Mouse (Mus musculus): Measurements from ENCODE around the gene Pole4. TPM values are rescaled to one million over a fixed set of nuclear protein-coding genes. Genes with fewer than 3 reads are reported as not detected.

Gene Pole4
- polyA plus RNA-seq, 1 experiment: 46.6 TPM

DNA sequence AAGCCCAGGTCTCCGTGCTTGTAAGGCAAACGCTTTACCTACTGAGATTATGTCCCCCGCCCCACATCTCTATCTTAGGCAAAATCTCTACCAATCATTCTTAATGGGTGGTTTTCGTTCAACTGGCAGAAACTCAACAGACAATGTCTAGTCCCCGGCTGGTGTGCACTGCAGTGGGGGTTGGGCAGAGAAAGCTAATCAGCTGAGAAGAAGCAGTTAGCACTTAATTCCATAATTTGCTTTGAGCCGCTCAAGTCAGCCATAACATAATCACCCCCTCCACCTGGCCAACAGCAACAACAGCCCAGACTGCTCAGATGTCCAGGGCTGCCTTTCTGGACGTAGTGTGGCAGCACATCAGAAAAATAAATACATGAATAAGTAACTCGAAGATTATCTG lies 100.4 kb downstream of the Pole4 start:
- TF ChIP-seq CTCF (IDR thresholded peaks at IDR 0.05; ENCODE audit: borderline replicate concordance, extremely low read depth, insufficient read depth, insufficient read length) (no peak), POLR2A (IDR thresholded peaks at IDR 0.05; ENCODE audit: borderline replicate concordance, extremely low read depth, insufficient read depth, insufficient read length, poor library complexity, severe bottlenecking) (no peak)
- DNase-seq (ENCODE audit: low read depth): peak; percentile 70

DNA sequence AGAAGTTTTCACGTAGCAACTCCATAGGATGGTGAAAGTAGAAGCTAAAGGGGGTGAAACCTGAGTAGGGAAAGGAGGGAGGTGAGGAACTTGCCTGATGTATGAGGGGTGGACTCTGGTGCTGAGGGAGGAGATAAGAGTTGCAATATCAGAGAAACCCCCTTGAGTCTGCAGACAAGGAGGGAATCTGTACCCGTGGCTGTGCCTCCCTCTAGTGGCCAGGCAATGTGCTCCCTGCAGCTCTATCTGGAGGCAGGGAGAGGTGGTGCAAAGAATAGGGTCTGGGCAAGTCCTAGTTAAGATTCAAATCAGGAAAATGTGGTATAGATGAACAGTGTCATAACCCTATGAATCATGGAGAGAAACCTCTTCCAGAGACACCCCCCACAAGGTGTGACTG lies 101.5 kb downstream of the Pole4 start:
- TF ChIP-seq CTCF (IDR thresholded peaks at IDR 0.05; ENCODE audit: borderline replicate concordance, extremely low read depth, insufficient read depth, insufficient read length) (peak; percentile 72), POLR2A (IDR thresholded peaks at IDR 0.05; ENCODE audit: borderline replicate concordance, extremely low read depth, insufficient read depth, insufficient read length, poor library complexity, severe bottlenecking) (no peak)
- peak; percentile 74 for DNase-seq (ENCODE audit: low read depth)

DNA sequence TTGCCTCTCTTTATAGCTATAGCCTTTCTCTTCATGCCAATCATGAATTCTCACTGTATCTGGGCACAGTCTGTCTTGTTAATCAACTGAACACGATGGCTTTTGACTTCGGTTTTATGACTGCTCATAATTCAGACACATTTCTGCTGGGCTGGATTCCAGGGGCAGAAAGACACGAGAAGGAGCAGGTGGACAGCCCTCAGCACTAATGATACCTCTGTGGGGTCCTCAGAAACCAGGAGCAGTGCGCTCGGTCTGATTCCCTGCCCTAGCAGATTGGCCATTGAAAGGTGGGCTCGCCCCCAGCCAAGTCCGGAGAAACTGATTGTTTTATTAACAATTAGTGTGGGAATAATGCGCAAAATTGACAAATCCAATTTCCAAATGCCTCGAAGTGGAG lies 101.9 kb downstream of the Pole4 start:
- TF ChIP-seq CTCF (IDR thresholded peaks at IDR 0.05; ENCODE audit: borderline replicate concordance, extremely low read depth, insufficient read depth, insufficient read length) (no peak), POLR2A (IDR thresholded peaks at IDR 0.05; ENCODE audit: borderline replicate concordance, extremely low read depth, insufficient read depth, insufficient read length, poor library complexity, severe bottlenecking) (no peak)
- no peak for DNase-seq (ENCODE audit: low read depth)

GRCm38 (mm10) chr6:82595461-82596090 lies 109.6 kb downstream of the Pole4 start:
- peak; percentile 75 for DNase-seq (ENCODE audit: low read depth)
- TF ChIP-seq CTCF (IDR thresholded peaks at IDR 0.05; ENCODE audit: borderline replicate concordance, extremely low read depth, insufficient read depth, insufficient read length): no peak
- TF ChIP-seq POLR2A (IDR thresholded peaks at IDR 0.05; ENCODE audit: borderline replicate concordance, extremely low read depth, insufficient read depth, insufficient read length, poor library complexity, severe bottlenecking): no peak

DNA sequence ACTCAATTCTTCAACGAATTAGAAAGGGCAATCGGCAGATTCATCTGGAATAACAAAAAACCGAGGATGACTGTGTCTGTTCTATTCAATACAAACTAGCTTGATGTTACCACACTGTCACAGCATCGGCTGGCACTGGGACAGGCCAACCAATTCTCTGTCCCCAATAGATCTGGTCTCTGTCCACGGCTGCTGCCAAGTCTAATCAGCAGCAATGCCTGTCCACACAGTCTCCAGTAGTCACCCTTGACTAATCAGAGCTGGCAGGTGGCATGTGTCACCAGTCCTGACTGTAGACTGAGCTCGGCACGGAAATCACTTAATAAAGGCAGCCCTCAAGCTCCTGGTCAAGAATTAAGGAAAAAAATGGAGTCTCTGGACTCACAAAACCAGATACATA lies 115.8 kb downstream of the Pole4 start:
- TF ChIP-seq POLR2A (IDR thresholded peaks at IDR 0.05; ENCODE audit: borderline replicate concordance, extremely low read depth, insufficient read depth, insufficient read length, poor library complexity, severe bottlenecking) (no peak), CTCF (IDR thresholded peaks at IDR 0.05; ENCODE audit: borderline replicate concordance, extremely low read depth, insufficient read depth, insufficient read length) (no peak)
- DNase-seq (ENCODE audit: low read depth): peak; percentile 35

GRCm38 (mm10) chr6:82585396-82585795 lies 119.8 kb downstream of the Pole4 start:
- peak; percentile 13 for DNase-seq (ENCODE audit: low read depth)
- no peak for TF ChIP-seq CTCF (IDR thresholded peaks at IDR 0.05; ENCODE audit: borderline replicate concordance, extremely low read depth, insufficient read depth, insufficient read length)

DNA sequence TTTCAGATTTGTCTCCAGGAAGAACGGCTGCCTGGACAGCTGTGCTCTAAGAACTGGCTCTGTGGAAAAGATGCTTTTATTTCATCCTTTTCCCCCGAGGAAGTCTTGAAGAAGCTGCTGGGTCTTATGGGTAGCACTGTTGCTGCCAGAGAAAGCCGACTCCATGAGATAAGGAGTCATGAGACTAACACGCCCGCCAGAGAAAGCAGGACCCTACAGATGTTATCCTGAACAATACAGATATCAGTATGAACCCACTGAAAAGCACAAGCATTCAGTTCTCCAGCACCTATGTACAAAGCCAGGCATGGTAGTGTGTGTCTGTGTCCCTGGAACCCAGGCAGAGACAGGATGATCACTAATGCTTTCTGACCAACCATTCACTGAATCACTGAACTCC lies 129.7 kb downstream of the Pole4 start:
- TF ChIP-seq CTCF (IDR thresholded peaks at IDR 0.05; ENCODE audit: borderline replicate concordance, extremely low read depth, insufficient read depth, insufficient read length): no peak
- TF ChIP-seq POLR2A (IDR thresholded peaks at IDR 0.05; ENCODE audit: borderline replicate concordance, extremely low read depth, insufficient read depth, insufficient read length, poor library complexity, severe bottlenecking): no peak
- DNase-seq (ENCODE audit: low read depth): no peak

Other genes with a start within 250 kb of the Pole4 start
- gene Hk2, start 69.1 kb upstream of the Pole4 start, polyA plus RNA-seq (2012; rRNA removed): 3.6 and 4.7 TPM in 2 replicates
- 21.3 and 23.9 TPM in 2 replicates for gene Sema4f, start 234.4 kb upstream of the Pole4 start, polyA plus RNA-seq (2012; rRNA removed)
- gene M1ap, start 241.5 kb upstream of the Pole4 start, polyA plus RNA-seq (2012; rRNA removed): 0.05 and 0.15 TPM in 2 replicates

Data from brain, embryonic 14.5 days (tissue).